Mouse (Mus musculus): ENCODE data around the gene Pim1.

DNA sequence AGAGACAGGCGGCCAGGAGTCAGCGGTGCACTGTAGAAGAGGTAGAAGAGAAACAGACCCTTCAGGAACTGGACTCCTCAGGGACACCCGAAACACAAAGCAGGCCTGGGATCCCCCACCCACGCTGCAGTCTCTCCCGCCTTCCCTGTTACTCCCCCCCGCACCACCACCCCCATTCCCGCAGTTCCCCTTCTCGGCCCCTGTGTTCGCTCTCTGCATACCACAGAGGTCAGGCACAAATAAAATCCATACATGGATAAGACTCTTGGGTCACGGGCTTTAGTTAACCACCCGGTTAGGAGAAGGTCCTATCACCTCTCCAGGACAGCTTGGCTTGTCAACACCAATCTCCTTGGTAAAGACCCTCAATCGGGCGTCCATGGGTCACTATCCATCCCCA, 26.9 kb upstream of the Pim1 start:
- 0 out of 2 replicates have a peak, but pooled peaks have one; percentile 29 for TF ChIP-seq EP300 (IDR thresholded peaks at IDR 0.05; ENCODE audit: insufficient read depth, low read depth, low read length)
- TF ChIP-seq CTCF (IDR thresholded peaks at IDR 0.05; ENCODE audit: low read depth, low read length), result no peak
